ENCODE assay signal across 8 mouse cellular contexts in genomic region chr1:151078909-151079522, GRCm38 (mm10).
DNase-seq lines count a peak whose midpoint lies in the region; ATAC-seq and TF ChIP-seq lines count a peak whose summit lies in the region.

No protein-coding gene starts in this region.

- peak; percentile 86 for DNase-seq in CD4-positive, CD25-positive, alpha-beta regulatory T cell, adult 2 months (ENCODE audit: low read depth, low spot score)
- DNase-seq in c-Kit-negative CD71-positive TER-119-positive erythroid progenitor cells, embryonic 14.5 days (ENCODE audit: low read depth, low spot score) = peak; percentile 74
- peak; percentile 81 for DNase-seq in heart, postnatal 0 days (ENCODE audit: low spot score)
- DNase-seq in kidney, postnatal 25 days = peak; percentile 85 to 93
- peak; percentile 85 for DNase-seq in stomach, postnatal 0 days (ENCODE audit: low spot score)

- H3K9me3 ChIP-seq in forebrain, embryonic 13.5 days (replicated peaks) = no peaks in the 10 kb centered on the region
- no peaks in the 10 kb centered on the region for H3K9me3 ChIP-seq in heart, postnatal 0 days (replicated peaks; ENCODE audit: control insufficient read depth, low read length)
- H3K9me3 ChIP-seq in liver, embryonic 15.5 days (replicated peaks) = no peaks in the 10 kb centered on the region
- no peaks in the 10 kb centered on the region for H3K9me3 ChIP-seq in neural tube, embryonic 13.5 days
- no peaks in the 10 kb centered on the region for H3K9me3 ChIP-seq in stomach, postnatal 0 days (ENCODE audit: control insufficient read depth, low read length)

- WGBS in forebrain, embryonic 13.5 days = 34% methylated on average over 16 of the region's 16 CpGs
- WGBS in heart, postnatal 0 days = 33% methylated on average over 16 of the region's 16 CpGs
- WGBS in liver, embryonic 15.5 days (ENCODE audit: insufficient replicate concordance) = 31% methylated on average over 16 of the region's 16 CpGs
- 33% methylated on average over 16 of the region's 16 CpGs for WGBS in neural tube, embryonic 13.5 days
- 30% methylated on average over 16 of the region's 16 CpGs for WGBS in stomach, postnatal 0 days

- TF ChIP-seq EP300 in heart, postnatal 0 days (IDR thresholded peaks at IDR 0.05; ENCODE audit: low read depth) = no peak
- no peak for TF ChIP-seq EP300 in stomach, postnatal 0 days (optimal IDR thresholded peaks at IDR 0.05)

- peak; percentile 95 for TF ChIP-seq CTCF in heart, postnatal 0 days (IDR thresholded peaks at IDR 0.05; ENCODE audit: low read depth)
- peak; percentile 97 for TF ChIP-seq CTCF in stomach, postnatal 0 days (IDR thresholded peaks at IDR 0.05; ENCODE audit: low read depth)

- no peak overlapping the region for H3K27ac ChIP-seq in forebrain, embryonic 13.5 days
- no peak overlapping the region for H3K27ac ChIP-seq in heart, postnatal 0 days (ENCODE audit: low read depth)
- peak overlapping the region; percentile 90 for H3K27ac ChIP-seq in liver, embryonic 15.5 days (replicated peaks)
- no peak overlapping the region for H3K27ac ChIP-seq in neural tube, embryonic 13.5 days (replicated peaks)
- H3K27ac ChIP-seq in stomach, postnatal 0 days (replicated peaks) = no peak overlapping the region

- H3K36me3 ChIP-seq in forebrain, embryonic 13.5 days (ENCODE audit: poor library complexity, severe bottlenecking) = no peaks in the 10 kb centered on the region
- H3K36me3 ChIP-seq in heart, postnatal 0 days (replicated peaks; ENCODE audit: control insufficient read depth, insufficient read depth, low read length) = no peaks in the 10 kb centered on the region
- H3K36me3 ChIP-seq in liver, embryonic 15.5 days (replicated peaks) = no peaks in the 10 kb centered on the region
- H3K36me3 ChIP-seq in neural tube, embryonic 13.5 days = no peaks in the 10 kb centered on the region
- no peaks in the 10 kb centered on the region for H3K36me3 ChIP-seq in stomach, postnatal 0 days (ENCODE audit: control insufficient read depth, insufficient read depth, low read length)

- no peaks in the 10 kb centered on the region for H3K4me1 ChIP-seq in forebrain, embryonic 13.5 days
- H3K4me1 ChIP-seq in heart, postnatal 0 days (ENCODE audit: control insufficient read depth, insufficient read depth) = peaks cover 18% of the 10 kb centered on the region
- peaks cover 46% of the 10 kb centered on the region for H3K4me1 ChIP-seq in liver, embryonic 15.5 days (replicated peaks)
- peaks cover 11% of the 10 kb centered on the region for H3K4me1 ChIP-seq in neural tube, embryonic 13.5 days (replicated peaks)
- no peaks in the 10 kb centered on the region for H3K4me1 ChIP-seq in stomach, postnatal 0 days (replicated peaks; ENCODE audit: control insufficient read depth, insufficient read depth)

- no peak overlapping the region for H3K9ac ChIP-seq in forebrain, embryonic 13.5 days
- H3K9ac ChIP-seq in heart, postnatal 0 days (replicated peaks; ENCODE audit: low read depth, low read length) = no peak overlapping the region
- H3K9ac ChIP-seq in liver, embryonic 15.5 days = peak overlapping the region; percentile 25
- H3K9ac ChIP-seq in neural tube, embryonic 13.5 days = no peak overlapping the region
- H3K9ac ChIP-seq in stomach, postnatal 0 days (ENCODE audit: low read length) = no peak overlapping the region

- no peaks in the 10 kb centered on the region for H3K27me3 ChIP-seq in forebrain, embryonic 13.5 days
- no peaks in the 10 kb centered on the region for H3K27me3 ChIP-seq in heart, postnatal 0 days (ENCODE audit: control insufficient read depth, insufficient read depth, low read length)
- no peaks in the 10 kb centered on the region for H3K27me3 ChIP-seq in liver, embryonic 15.5 days
- no peaks in the 10 kb centered on the region for H3K27me3 ChIP-seq in neural tube, embryonic 13.5 days
- no peaks in the 10 kb centered on the region for H3K27me3 ChIP-seq in stomach, postnatal 0 days (ENCODE audit: control insufficient read depth, insufficient read depth, low read length)

- H3K4me3 ChIP-seq in forebrain, embryonic 13.5 days = no peak overlapping the region
- H3K4me3 ChIP-seq in heart, postnatal 0 days (ENCODE audit: low read depth, low read length) = no peak overlapping the region
- H3K4me3 ChIP-seq in liver, embryonic 15.5 days (replicated peaks) = no peak overlapping the region
- H3K4me3 ChIP-seq in neural tube, embryonic 13.5 days = no peak overlapping the region
- H3K4me3 ChIP-seq in stomach, postnatal 0 days (ENCODE audit: low read depth, low read length) = no peak overlapping the region

- no peak overlapping the region for H3K4me2 ChIP-seq in forebrain, embryonic 13.5 days
- no peak overlapping the region for H3K4me2 ChIP-seq in heart, postnatal 0 days (ENCODE audit: low read depth, low read length)
- H3K4me2 ChIP-seq in liver, embryonic 15.5 days = peak overlapping the region; percentile 72
- no peak overlapping the region for H3K4me2 ChIP-seq in neural tube, embryonic 13.5 days
- H3K4me2 ChIP-seq in stomach, postnatal 0 days (replicated peaks; ENCODE audit: low read depth) = no peak overlapping the region

- peak; percentile 84 for ATAC-seq in forebrain, embryonic 13.5 days
- peak; percentile 70 for ATAC-seq in heart, postnatal 0 days (ENCODE audit: insufficient read depth, low read depth)
- ATAC-seq in liver, embryonic 15.5 days (ENCODE audit: insufficient read depth) = peak; percentile 58
- peak; percentile 71 for ATAC-seq in neural tube, embryonic 13.5 days (ENCODE audit: low read depth)
- ATAC-seq in stomach, postnatal 0 days (ENCODE audit: low FRiP score, low TSS enrichment) = peak; percentile 59; the same call in 1 of the 2 replicates
